Mouse (Mus musculus): ENCODE measurements around the gene Ccz1.

Gene Ccz1

DNA sequence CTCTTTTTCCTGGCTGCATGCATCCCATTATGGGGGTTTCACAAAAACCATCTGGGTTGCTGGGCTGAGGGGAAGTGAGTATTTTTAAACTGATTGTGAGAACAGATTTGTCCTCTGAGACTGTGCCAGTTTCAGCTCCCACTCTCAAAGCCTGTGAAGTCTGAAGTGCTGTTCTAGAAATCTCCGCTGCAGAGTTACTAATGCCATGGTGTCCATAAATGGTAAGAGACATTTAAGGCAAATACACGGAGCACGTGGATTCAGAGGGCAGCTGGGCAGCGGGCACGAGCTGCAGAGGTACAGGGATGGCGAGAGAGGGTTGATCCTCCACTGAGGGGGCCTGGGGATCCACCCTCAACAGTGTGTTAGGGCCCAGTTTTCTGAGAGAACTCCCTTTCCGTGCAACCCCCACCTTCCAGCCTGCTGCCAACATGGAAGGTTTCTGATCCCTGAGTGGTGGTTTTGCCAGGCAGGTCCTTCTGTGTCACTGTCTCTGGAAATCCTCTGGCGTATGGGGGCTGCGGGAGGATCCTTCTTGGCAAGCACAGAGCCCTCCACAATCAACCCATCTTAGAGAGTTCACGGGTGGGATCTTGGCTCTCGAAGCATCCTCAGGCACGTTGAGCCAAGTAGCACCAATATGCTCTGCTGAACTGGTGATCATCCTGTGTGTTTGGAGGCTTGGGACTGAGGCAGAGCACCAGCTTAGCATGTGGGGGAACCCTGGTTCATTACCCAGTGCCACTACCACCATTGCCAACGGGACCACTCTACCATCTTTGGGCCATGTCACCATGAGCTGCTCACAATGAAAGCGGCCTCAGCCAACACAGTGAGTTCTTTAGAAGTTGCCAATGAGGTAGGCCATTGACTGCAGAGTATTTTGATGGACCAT lies 71.2 kb downstream of the Ccz1 start:
- ATAC-seq (ENCODE audit: low TSS enrichment): peak; percentile 90

DNA sequence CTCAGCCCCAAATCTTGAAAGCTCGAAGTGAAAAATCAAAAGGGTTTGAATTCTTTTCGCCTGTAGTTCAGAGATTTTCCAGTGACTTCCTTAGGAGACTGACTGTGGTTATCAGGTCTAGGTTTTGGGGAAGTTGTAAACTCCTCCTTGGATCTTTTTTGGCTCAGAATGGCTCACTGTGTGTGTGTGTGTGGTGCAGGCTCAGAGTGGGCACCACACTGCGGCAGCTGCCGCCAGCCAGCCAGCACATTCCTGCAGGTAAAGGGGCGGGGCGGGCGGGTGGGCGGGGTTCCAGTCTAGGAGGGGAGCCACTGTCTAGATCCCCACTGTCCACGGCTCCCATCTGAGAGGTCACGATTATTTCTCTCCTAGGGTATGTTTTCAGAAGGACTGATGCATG lies 73.1 kb downstream of the Ccz1 start:
- peak; percentile 39; the same call in 1 of the 2 replicates for ATAC-seq (ENCODE audit: low TSS enrichment)
